In the genomic region with DNA sequence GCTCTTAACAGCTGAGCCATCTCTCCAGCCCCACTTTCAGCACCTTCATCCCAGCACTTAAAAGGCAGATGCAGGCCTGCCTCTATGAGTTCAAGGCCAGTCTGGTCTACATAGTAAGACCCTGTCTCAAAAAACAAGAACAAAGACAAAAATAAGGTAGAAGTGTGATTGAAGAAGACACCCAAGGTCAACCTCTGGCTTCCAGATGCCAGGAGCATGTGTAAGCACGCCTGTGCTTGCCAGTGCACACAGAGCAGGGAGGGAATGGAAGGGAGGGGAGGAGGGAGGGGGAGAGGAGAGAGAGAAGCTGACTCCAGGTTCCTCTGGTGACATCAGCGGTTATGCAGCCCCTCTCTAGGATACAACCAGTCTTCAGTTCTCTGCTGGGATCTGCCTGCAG, we compare ENCODE assay signal across 27 mouse cellular contexts. TPM values are rescaled to one million over a fixed set of nuclear protein-coding genes. Genes with fewer than 3 reads are reported as not detected.
DNase-seq lines count a peak whose midpoint lies in the region; ATAC-seq and TF ChIP-seq lines count a peak whose summit lies in the region.
"Had no signal": no experiment of that assay in that cellular context is flagged by ENCODE, and none has a peak within 500 bp of the region (broad histone marks: within the 10 kb centered on the region; RNA-seq: fewer than 3 reads in every experiment).

No protein-coding gene starts in this region.

- DNase-seq in adrenal gland, adult (ENCODE audit: inconsistent age in 2 of 2, low spot score in 1 of 2) = peak; percentile 57 to 76
- no peak for DNase-seq in adrenal gland, postnatal 10 days
- peak; percentile 40 to 64 for DNase-seq in adrenal gland, postnatal 36 days
- DNase-seq in adrenal gland, adult 18-20 months (ENCODE audit: low spot score in 2 of 2) = no peak
- peak; percentile 32 for DNase-seq in embryonic facial prominence, embryonic 14.5 days (ENCODE audit: low spot score)
- DNase-seq in frontal cortex, postnatal 36 days (ENCODE audit: low spot score in 2 of 2) = no peak
- DNase-seq: adrenal gland, adult 8-10 months; cerebellum, adult 11 months; cerebellum, adult 2 months; cerebellum, postnatal 10 days; cerebellum, postnatal 36 days; embryo, embryonic 11 days; gastrocnemius, adult 2 months; gastrocnemius, postnatal 14 days; heart, adult 11 months; kidney, adult 2 months had no signal

- no peak for ATAC-seq in embryonic facial prominence, embryonic 14.5 days (ENCODE audit: low read depth)
- ATAC-seq: activated CD4-positive, CD25-positive, alpha-beta regulatory T cell, adult 4 months; forebrain, embryonic 15.5 days; intestine, postnatal 0 days had no signal

- H3K9me3 ChIP-seq in E14TG2a.4 (ENCODE audit: low read length) = no peaks in the 10 kb centered on the region
- no peaks in the 10 kb centered on the region for H3K9me3 ChIP-seq in embryonic facial prominence, embryonic 14.5 days (ENCODE audit: control insufficient read depth, low read length)
- H3K9me3 ChIP-seq: embryonic facial prominence, embryonic 12.5 days; forebrain, embryonic 12.5 days; forebrain, embryonic 15.5 days; G1E; hindbrain, embryonic 12.5 days; hindbrain, embryonic 15.5 days had no signal

- 25% methylated on average over 2 of the region's 2 CpGs for WGBS in embryonic facial prominence, embryonic 14.5 days

- no peak for TF ChIP-seq CTCF in E14TG2a.4 (conservative IDR thresholded peaks at IDR 0.05; ENCODE audit: low read length)

- no peaks in the 10 kb centered on the region for H3K36me3 ChIP-seq in E14TG2a.4 (ENCODE audit: insufficient read depth, low read length)
- no peaks in the 10 kb centered on the region for H3K36me3 ChIP-seq in embryonic facial prominence, embryonic 14.5 days (ENCODE audit: control insufficient read depth, insufficient read depth, low read length)
- H3K36me3 ChIP-seq: embryonic facial prominence, embryonic 12.5 days; forebrain, embryonic 12.5 days; forebrain, embryonic 15.5 days; G1E; hindbrain, embryonic 12.5 days; hindbrain, embryonic 15.5 days had no signal

- no peak overlapping the region for H3K4me2 ChIP-seq in embryonic facial prominence, embryonic 14.5 days (ENCODE audit: low read depth, low read length)
- H3K4me2 ChIP-seq: embryonic facial prominence, embryonic 12.5 days; forebrain, embryonic 12.5 days; forebrain, embryonic 15.5 days; heart, embryonic 11.5 days; hindbrain, embryonic 12.5 days; hindbrain, embryonic 15.5 days had no signal

- H3K27me3 ChIP-seq in E14TG2a.4 (ENCODE audit: insufficient read depth, low read length) = peaks cover 68% of the 10 kb centered on the region
- H3K27me3 ChIP-seq in embryonic facial prominence, embryonic 14.5 days (replicated peaks; ENCODE audit: control insufficient read depth, insufficient read depth, low read length) = peaks cover 10% of the 10 kb centered on the region

- H3K4me3 ChIP-seq in E14TG2a.4 (replicated peaks; ENCODE audit: low read length) = 0 out of 2 replicates have a peak overlapping the region, but pooled peaks have one; percentile 13
- no peak overlapping the region for H3K4me3 ChIP-seq in embryonic facial prominence, embryonic 14.5 days (ENCODE audit: low read depth, low read length)
- H3K4me3 ChIP-seq: embryonic facial prominence, embryonic 12.5 days; erythroblast, embryonic 14.5 days; forebrain, embryonic 12.5 days; forebrain, embryonic 15.5 days; gastrocnemius, adult 2 months; hindbrain, embryonic 12.5 days; hindbrain, embryonic 15.5 days had no signal

- H3K27ac ChIP-seq in embryonic facial prominence, embryonic 14.5 days (replicated peaks; ENCODE audit: low read depth, low read length) = no peak overlapping the region
- H3K27ac ChIP-seq: embryonic facial prominence, embryonic 12.5 days; forebrain, embryonic 12.5 days; forebrain, embryonic 15.5 days; gastrocnemius, adult 2 months; hindbrain, embryonic 12.5 days; hindbrain, embryonic 15.5 days had no signal

- peaks cover 46% of the 10 kb centered on the region for H3K4me1 ChIP-seq in E14TG2a.4 (replicated peaks; ENCODE audit: low read depth, low read length)
- H3K4me1 ChIP-seq in embryonic facial prominence, embryonic 14.5 days (ENCODE audit: control insufficient read depth, insufficient read depth, low read length) = peaks cover 8% of the 10 kb centered on the region

- H3K9ac ChIP-seq in embryonic facial prominence, embryonic 14.5 days (ENCODE audit: low read depth, low read length) = no peak overlapping the region
- H3K9ac ChIP-seq: embryonic facial prominence, embryonic 12.5 days; forebrain, embryonic 12.5 days; forebrain, embryonic 15.5 days; hindbrain, embryonic 12.5 days; hindbrain, embryonic 15.5 days had no signal

RNA-seq across cellular contexts. Expression of a gene that starts 16.8 kb away (rescaled TPM):
- total RNA-seq in adrenal gland, postnatal 10 days (2021) = 100 to 1,000 TPM; 341 to 361 TPM
- total RNA-seq in adrenal gland, postnatal 36 days (2021) = 100 to 1,000 TPM; 324 to 358 TPM
- 100 to 1,000 TPM; 319 to 350 TPM for total RNA-seq in adrenal gland, adult 18-20 months (2021)
- polyA plus RNA-seq in embryonic facial prominence, embryonic 14.5 days (2014; fragmentation: Nextera tagmentation; extraction: Ambion mirVana) = 238 and 240 TPM in 2 replicates

Comparison
In these comparisons a context has a peak if more than half of its experiments do, and no peak if none do; other contexts are left out.
1. DNase-seq: peak in adrenal gland, adult (2 of 2), adrenal gland, postnatal 36 days (2 of 2) and embryonic facial prominence, embryonic 14.5 days (single experiment); none in adrenal gland, postnatal 10 days (single experiment), adrenal gland, adult 18-20 months (0 of 2) and frontal cortex, postnatal 36 days (0 of 2).